Mouse (Mus musculus): ENCODE data around the gene Cd37.

Gene Cd37

DNA sequence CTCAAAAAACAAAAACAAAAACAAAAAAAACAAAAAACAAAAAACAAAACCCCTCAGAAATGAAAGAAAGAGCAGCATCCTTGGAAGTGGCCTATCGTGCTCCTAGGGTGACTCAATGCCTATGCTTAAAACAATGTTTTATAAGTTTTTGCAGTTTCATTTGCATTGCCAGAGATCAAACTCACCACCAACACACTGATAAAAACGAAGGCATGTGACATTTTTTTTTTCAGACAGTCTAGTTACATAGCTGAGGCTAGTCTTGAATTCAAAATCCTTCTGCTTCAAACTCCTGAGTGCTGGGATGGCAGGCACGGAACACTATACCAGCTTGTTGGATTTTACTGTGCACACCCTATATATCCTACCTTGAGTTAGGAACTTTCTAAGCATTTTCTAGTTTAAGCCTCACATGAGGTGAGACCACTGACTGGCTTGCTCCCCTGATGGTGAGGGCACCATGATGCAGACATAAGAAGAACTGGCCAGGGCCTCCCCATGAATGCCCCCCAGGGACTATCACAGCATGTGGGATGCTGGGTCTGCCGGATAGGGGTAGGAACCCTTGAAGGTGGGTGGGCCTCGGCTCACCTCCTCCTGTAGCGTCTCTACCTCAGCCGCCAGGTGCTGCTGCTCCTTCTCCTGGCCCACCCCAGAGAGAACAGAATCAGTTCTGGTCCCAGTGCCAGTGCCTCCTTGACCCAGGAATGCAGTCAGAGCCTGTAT lies 46.2 kb downstream of the Cd37 start:
- Histone ChIP-seq H3K9me3 (ENCODE audit: low read length) (no peaks in the 10 kb centered on the region), H3K27me3 (ENCODE audit: insufficient read depth, low read length) (peaks cover 36% of the 10 kb centered on the region), H3K4me3 (replicated peaks; ENCODE audit: low read length) (no peak overlapping the region), H3K36me3 (ENCODE audit: insufficient read depth, low read length) (no peaks in the 10 kb centered on the region), H3K4me1 (replicated peaks; ENCODE audit: low read depth, low read length) (peaks cover 86% of the 10 kb centered on the region)
- TF ChIP-seq POU5F1 (IDR thresholded peaks at IDR 0.05; ENCODE audit: borderline replicate concordance, low read length) (no peak), NANOG (IDR thresholded peaks at IDR 0.05; ENCODE audit: borderline replicate concordance, low read length) (no peak), CTCF (conservative IDR thresholded peaks at IDR 0.05; ENCODE audit: low read length) (no peak)

DNA sequence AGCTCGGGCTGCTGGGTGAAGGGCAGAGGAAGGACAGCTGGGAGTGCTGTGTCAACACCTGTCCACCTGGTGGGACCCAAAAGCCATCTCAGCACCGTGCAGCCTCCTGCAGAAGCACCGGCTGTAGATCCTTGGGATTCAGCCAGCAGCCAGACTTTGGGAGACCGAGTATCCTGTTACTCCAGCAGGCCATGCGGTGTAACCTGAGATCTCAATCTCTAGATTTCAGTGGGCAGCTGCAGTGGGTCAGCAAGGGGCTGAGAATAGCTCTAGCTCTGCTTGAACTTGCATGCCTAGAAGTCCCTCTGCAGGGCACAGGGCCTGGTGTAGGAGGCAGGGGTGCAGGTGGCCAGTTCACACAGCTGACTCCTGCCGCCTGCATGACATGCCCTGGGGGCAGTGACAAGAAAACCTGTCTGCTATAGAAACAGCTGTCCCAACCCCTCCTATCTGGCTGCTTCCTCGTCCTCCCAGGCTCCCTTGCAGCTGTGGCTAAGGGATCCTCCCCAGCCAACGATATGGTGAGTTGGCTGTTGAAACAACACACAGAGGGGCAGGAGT lies 47.0 kb downstream of the Cd37 start:
- H3K36me3 ChIP-seq (ENCODE audit: insufficient read depth, low read length), result no peaks in the 10 kb centered on the region
- TF ChIP-seq POU5F1 (IDR thresholded peaks at IDR 0.05; ENCODE audit: borderline replicate concordance, low read length), result no peak
- no peak for TF ChIP-seq NANOG (IDR thresholded peaks at IDR 0.05; ENCODE audit: borderline replicate concordance, low read length)
- TF ChIP-seq CTCF (conservative IDR thresholded peaks at IDR 0.05; ENCODE audit: low read length), result no peak

DNA sequence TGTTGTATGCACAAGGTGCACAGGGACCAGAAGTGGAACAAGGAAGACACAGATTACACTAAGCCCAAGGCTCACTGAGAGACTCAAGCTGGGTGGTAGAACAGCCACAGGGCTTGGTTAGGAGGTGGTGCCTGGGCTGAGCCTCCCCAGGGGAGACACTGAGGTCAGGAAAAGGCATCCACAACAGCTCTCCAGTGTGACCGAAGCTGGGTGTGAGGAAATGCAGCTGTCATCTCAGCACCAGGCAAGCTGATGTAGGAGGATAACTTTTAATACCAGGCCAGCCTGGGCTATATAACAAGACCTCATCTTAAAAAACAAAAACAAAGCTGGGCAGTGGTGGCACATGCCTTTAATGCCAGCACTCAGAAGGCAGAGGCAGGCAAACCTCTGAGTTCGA lies 47.8 kb downstream of the Cd37 start:
- peaks cover 75% of the 10 kb centered on the region for H3K4me1 ChIP-seq (replicated peaks; ENCODE audit: low read depth, low read length)
- H3K36me3 ChIP-seq (ENCODE audit: insufficient read depth, low read length), result no peaks in the 10 kb centered on the region
- H3K4me3 ChIP-seq (replicated peaks; ENCODE audit: low read length), result no peak overlapping the region
- H3K9me3 ChIP-seq (ENCODE audit: low read length), result no peaks in the 10 kb centered on the region
- H3K27me3 ChIP-seq (ENCODE audit: insufficient read depth, low read length), result peaks cover 42% of the 10 kb centered on the region
- no peak for TF ChIP-seq CTCF (conservative IDR thresholded peaks at IDR 0.05; ENCODE audit: low read length)
- TF ChIP-seq NANOG (IDR thresholded peaks at IDR 0.05; ENCODE audit: borderline replicate concordance, low read length), result no peak
- TF ChIP-seq POU5F1 (IDR thresholded peaks at IDR 0.05; ENCODE audit: borderline replicate concordance, low read length), result no peak

More for the DNA sequence above, 47.0 kb downstream of the Cd37 start:
- Histone ChIP-seq H3K4me1 (replicated peaks; ENCODE audit: low read depth, low read length) (peaks cover 79% of the 10 kb centered on the region), H3K4me3 (replicated peaks; ENCODE audit: low read length) (no peak overlapping the region), H3K27me3 (ENCODE audit: insufficient read depth, low read length) (peaks cover 40% of the 10 kb centered on the region), H3K9me3 (ENCODE audit: low read length) (no peaks in the 10 kb centered on the region)

DNA sequence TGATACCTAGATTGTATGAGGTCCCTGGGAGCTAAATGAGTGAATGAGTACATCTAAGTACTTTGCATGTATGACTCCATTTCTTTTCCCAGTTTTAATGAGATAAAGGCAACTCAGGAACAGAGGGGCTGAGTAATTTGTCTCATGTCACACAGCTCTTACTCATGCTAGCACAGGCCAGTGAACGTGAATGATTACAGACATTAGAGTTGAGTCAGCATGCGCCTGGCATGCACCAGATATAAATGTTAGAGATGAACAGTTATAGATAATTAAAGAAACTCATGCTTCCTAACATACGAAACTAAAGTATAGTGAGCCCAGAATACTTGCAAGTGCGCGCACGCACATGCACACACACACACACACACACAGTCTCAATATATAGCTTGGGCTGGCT lies 48.7 kb downstream of the Cd37 start:
- peaks cover 73% of the 10 kb centered on the region for H3K4me1 ChIP-seq (replicated peaks; ENCODE audit: low read depth, low read length)
- H3K4me3 ChIP-seq (replicated peaks; ENCODE audit: low read length), result peak overlapping the region; percentile 70
- no peaks in the 10 kb centered on the region for H3K36me3 ChIP-seq (ENCODE audit: insufficient read depth, low read length)
- no peaks in the 10 kb centered on the region for H3K9me3 ChIP-seq (ENCODE audit: low read length)
- TF ChIP-seq POU5F1 (IDR thresholded peaks at IDR 0.05; ENCODE audit: borderline replicate concordance, low read length) (no peak), NANOG (IDR thresholded peaks at IDR 0.05; ENCODE audit: borderline replicate concordance, low read length) (no peak), CTCF (conservative IDR thresholded peaks at IDR 0.05; ENCODE audit: low read length) (no peak)
- peaks cover 47% of the 10 kb centered on the region for H3K27me3 ChIP-seq (ENCODE audit: insufficient read depth, low read length)

DNA sequence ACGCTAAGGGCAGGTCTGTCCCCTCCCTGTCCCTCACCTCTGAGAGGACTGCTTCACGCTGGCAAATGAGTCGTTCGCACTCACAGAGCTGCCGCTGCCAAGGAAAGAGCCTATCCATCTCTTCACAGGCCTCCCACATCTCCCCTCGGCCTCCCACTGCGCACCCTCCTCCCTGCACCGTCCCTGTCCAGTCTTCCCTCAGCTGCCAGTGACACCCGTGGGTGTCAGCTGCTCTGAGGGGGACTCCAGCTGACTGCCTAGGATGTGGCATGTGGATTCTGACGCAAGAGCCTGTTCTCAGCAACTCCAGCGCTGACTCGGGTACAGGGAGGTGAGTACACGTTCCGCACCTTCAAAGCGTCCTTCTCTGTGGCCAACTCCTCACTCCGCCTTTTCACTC lies 49.3 kb downstream of the Cd37 start:
- Histone ChIP-seq H3K4me1 (replicated peaks; ENCODE audit: low read depth, low read length) (peaks cover 68% of the 10 kb centered on the region), H3K4me3 (replicated peaks; ENCODE audit: low read length) (peak overlapping the region; percentile 70), H3K36me3 (ENCODE audit: insufficient read depth, low read length) (no peaks in the 10 kb centered on the region), H3K9me3 (ENCODE audit: low read length) (no peaks in the 10 kb centered on the region), H3K27me3 (ENCODE audit: insufficient read depth, low read length) (peaks cover 49% of the 10 kb centered on the region)
- TF ChIP-seq CTCF (conservative IDR thresholded peaks at IDR 0.05; ENCODE audit: low read length) (no peak), NANOG (IDR thresholded peaks at IDR 0.05; ENCODE audit: borderline replicate concordance, low read length) (no peak), POU5F1 (IDR thresholded peaks at IDR 0.05; ENCODE audit: borderline replicate concordance, low read length) (no peak)

DNA sequence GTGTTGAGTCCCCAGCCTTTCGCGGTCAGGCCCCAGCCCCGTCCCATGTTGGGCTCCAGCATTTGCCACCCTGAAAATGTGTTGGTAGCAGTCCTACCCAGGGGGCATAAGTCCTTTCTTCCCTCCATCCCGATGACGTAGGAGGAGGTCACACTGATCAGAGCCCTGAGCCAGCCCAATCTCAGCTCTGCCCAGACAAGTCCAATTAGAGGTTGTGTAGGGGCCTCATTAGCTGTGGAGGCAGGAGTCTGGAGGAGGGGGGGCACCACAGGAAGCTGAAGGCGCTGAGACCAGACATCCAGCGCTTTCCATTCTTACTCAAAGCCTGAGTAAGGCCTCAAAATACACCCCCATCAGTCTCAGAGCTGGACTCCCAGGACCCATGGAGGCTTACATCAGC lies 53.0 kb downstream of the Cd37 start:
- TF ChIP-seq POU5F1 (IDR thresholded peaks at IDR 0.05; ENCODE audit: borderline replicate concordance, low read length), result no peak
- TF ChIP-seq NANOG (IDR thresholded peaks at IDR 0.05; ENCODE audit: borderline replicate concordance, low read length), result no peak
- no peak for TF ChIP-seq CTCF (conservative IDR thresholded peaks at IDR 0.05; ENCODE audit: low read length)
- Histone ChIP-seq H3K36me3 (ENCODE audit: insufficient read depth, low read length) (no peaks in the 10 kb centered on the region), H3K27me3 (ENCODE audit: insufficient read depth, low read length) (peaks cover 77% of the 10 kb centered on the region), H3K4me1 (replicated peaks; ENCODE audit: low read depth, low read length) (peaks cover 48% of the 10 kb centered on the region), H3K9me3 (ENCODE audit: low read length) (no peaks in the 10 kb centered on the region), H3K4me3 (replicated peaks; ENCODE audit: low read length) (no peak overlapping the region)

DNA sequence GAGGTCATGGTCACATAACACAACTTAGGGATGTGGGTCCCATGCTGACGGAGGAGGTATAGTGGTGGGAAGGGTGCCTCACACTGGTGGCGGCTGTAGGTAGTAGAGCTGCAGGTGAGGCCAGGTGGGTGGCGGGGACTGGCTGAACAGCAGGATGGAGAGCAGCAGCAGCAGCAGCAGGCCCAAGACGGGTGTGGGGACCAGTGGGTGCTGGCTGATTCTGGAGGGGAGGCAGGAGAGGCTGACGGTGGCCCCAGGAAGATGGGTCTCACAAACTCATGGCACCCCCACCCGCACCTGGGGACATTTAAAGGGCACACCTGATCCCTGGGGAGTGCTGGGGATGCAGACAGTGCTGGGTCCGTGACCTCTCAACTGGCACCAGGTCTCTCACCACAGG lies 55.2 kb downstream of the Cd37 start:
- H3K4me1 ChIP-seq (replicated peaks; ENCODE audit: low read depth, low read length), result peaks cover 36% of the 10 kb centered on the region
- TF ChIP-seq POU5F1 (IDR thresholded peaks at IDR 0.05; ENCODE audit: borderline replicate concordance, low read length) (no peak), NANOG (IDR thresholded peaks at IDR 0.05; ENCODE audit: borderline replicate concordance, low read length) (no peak), CTCF (conservative IDR thresholded peaks at IDR 0.05; ENCODE audit: low read length) (no peak)
- H3K27me3 ChIP-seq (ENCODE audit: insufficient read depth, low read length), result peaks cover 89% of the 10 kb centered on the region

More for the DNA sequence above, 55.2 kb downstream of the Cd37 start:
- Histone ChIP-seq H3K9me3 (ENCODE audit: low read length) (no peaks in the 10 kb centered on the region), H3K4me3 (replicated peaks; ENCODE audit: low read length) (no peak overlapping the region), H3K36me3 (ENCODE audit: insufficient read depth, low read length) (no peaks in the 10 kb centered on the region)

Measured in E14TG2a.4 (cell line).